In the genomic region with DNA sequence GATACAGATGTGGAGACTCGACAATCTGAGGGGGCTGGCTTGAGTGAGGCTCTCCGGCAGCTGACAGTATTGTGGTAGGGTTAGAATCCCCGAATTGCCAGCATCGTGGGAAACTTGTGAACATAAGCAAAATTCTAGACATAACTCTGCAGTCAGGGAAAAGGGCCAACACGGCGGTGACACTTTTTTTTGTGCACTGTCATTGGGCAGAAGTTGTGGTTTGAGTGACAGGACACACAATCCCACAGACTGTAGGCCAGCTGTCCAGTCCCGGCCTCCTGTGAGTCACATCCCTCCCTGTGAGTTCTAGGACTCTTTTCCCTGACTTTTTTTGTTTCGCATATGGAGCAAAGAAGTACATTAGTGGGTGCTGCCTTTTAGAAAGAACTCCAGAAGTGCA, we compare ENCODE assay signal across 8 mouse cellular contexts. TPM values are rescaled to one million over a fixed set of nuclear protein-coding genes. Genes with fewer than 3 reads are reported as not detected.
DNase-seq lines count a peak whose midpoint lies in the region; ATAC-seq and TF ChIP-seq lines count a peak whose summit lies in the region.

No protein-coding gene starts in this region.

- DNase-seq in heart, adult 18-20 months: no peak
- DNase-seq in NIH3T3 (ENCODE audit: low read depth): peak; percentile 40
- DNase-seq in forebrain, postnatal 0 days: peak; percentile 23
- DNase-seq in kidney, postnatal 25 days: no peak
- no peak for DNase-seq in kidney, postnatal 36 days
- DNase-seq in cerebellum, adult 18-20 months: no peak

- peak overlapping the region; percentile 94 for H3K4me2 ChIP-seq in heart, embryonic 16.5 days (ENCODE audit: low read depth, low read length)
- H3K4me2 ChIP-seq in forebrain, postnatal 0 days (ENCODE audit: low read depth): peak overlapping the region; percentile 91
- peak overlapping the region; percentile 84 for H3K4me2 ChIP-seq in midbrain, embryonic 13.5 days (replicated peaks)

- no peak overlapping the region for H3K9ac ChIP-seq in heart, embryonic 16.5 days (ENCODE audit: low read length)
- H3K9ac ChIP-seq in forebrain, postnatal 0 days: no peak overlapping the region; the same call in 1 of the 2 replicates
- peak overlapping the region; percentile 86 for H3K9ac ChIP-seq in midbrain, embryonic 13.5 days (replicated peaks)

- H3K4me3 ChIP-seq in heart, embryonic 16.5 days (ENCODE audit: low read length): peak overlapping the region; percentile 74; the same call in 1 of the 2 replicates
- peak overlapping the region; percentile 93 for H3K4me3 ChIP-seq in forebrain, postnatal 0 days (ENCODE audit: low read depth, low read length)
- H3K4me3 ChIP-seq in midbrain, embryonic 13.5 days (replicated peaks): peak overlapping the region; percentile 71

- H3K27me3 ChIP-seq in heart, embryonic 16.5 days (ENCODE audit: control insufficient read depth, insufficient read depth, low read length): peaks cover 4% of the 10 kb centered on the region; the same call in 1 of the 2 replicates
- H3K27me3 ChIP-seq in forebrain, postnatal 0 days (ENCODE audit: insufficient read depth, low read length): no peaks in the 10 kb centered on the region
- H3K27me3 ChIP-seq in midbrain, embryonic 13.5 days: no peaks in the 10 kb centered on the region

- 67% methylated on average over 8 of the region's 8 CpGs for WGBS in heart, embryonic 16.5 days
- 74% methylated on average over 8 of the region's 8 CpGs for whole genome bisulfite sequencing in forebrain, postnatal 0 days
- WGBS in midbrain, embryonic 13.5 days: 91% methylated on average over 8 of the region's 8 CpGs

- H3K36me3 ChIP-seq in heart, embryonic 16.5 days (ENCODE audit: control insufficient read depth, insufficient read depth): 0 out of 2 replicates have a peak, but pooled peaks cover 6% of the 10 kb centered on the region
- peaks cover 18% of the 10 kb centered on the region for H3K36me3 ChIP-seq in forebrain, postnatal 0 days (ENCODE audit: insufficient read depth)
- H3K36me3 ChIP-seq in midbrain, embryonic 13.5 days: peaks cover 19% of the 10 kb centered on the region

- TF ChIP-seq CTCF in forebrain, postnatal 0 days (IDR thresholded peaks at IDR 0.05; ENCODE audit: low read depth): no peak

- no peaks in the 10 kb centered on the region for H3K9me3 ChIP-seq in heart, embryonic 16.5 days (replicated peaks; ENCODE audit: control insufficient read depth, low read length)
- no peaks in the 10 kb centered on the region for H3K9me3 ChIP-seq in forebrain, postnatal 0 days (ENCODE audit: low read length)
- H3K9me3 ChIP-seq in midbrain, embryonic 13.5 days: no peaks in the 10 kb centered on the region

- no peak for ATAC-seq in heart, embryonic 16.5 days (replicated peaks; ENCODE audit: extremely low read depth, insufficient read depth, low FRiP score)
- ATAC-seq in forebrain, postnatal 0 days: no peak
- no peak for ATAC-seq in midbrain, embryonic 13.5 days

- H3K4me1 ChIP-seq in heart, embryonic 16.5 days (ENCODE audit: control insufficient read depth, insufficient read depth, low read length): peaks cover 12% of the 10 kb centered on the region
- peaks cover 16% of the 10 kb centered on the region; the same call in 1 of the 2 replicates for H3K4me1 ChIP-seq in forebrain, postnatal 0 days (ENCODE audit: insufficient read depth)
- H3K4me1 ChIP-seq in midbrain, embryonic 13.5 days (replicated peaks): peaks cover 30% of the 10 kb centered on the region

- no peak overlapping the region for H3K27ac ChIP-seq in heart, embryonic 16.5 days (ENCODE audit: low read length)
- no peak overlapping the region for H3K27ac ChIP-seq in forebrain, postnatal 0 days (ENCODE audit: low read depth, low read length)
- no peak overlapping the region for H3K27ac ChIP-seq in midbrain, embryonic 13.5 days

RNA-seq across cellular contexts. Expression of a gene that starts 1.3 kb away (rescaled TPM):
- 5.5 and 5.6 TPM in 2 replicates for polyA plus RNA-seq in heart, embryonic 16.5 days (2015; fragmentation: Nextera tagmentation; extraction: Ambion mirVana)
- 1 to 10 TPM; 1.9 to 3.0 TPM for total RNA-seq in heart, adult 18-20 months (2021)
- 16.7 and 22.4 TPM in 2 replicates for total RNA-seq in forebrain, postnatal 0 days (2014; rRNA removed)
- polyA plus RNA-seq in forebrain, postnatal 0 days (2015; fragmentation: Nextera tagmentation; extraction: Ambion mirVana): 7.4 and 10.7 TPM in 2 replicates
- polyA plus RNA-seq in midbrain, embryonic 13.5 days (2015; fragmentation: Nextera tagmentation; extraction: Ambion mirVana): 11.0 and 12.2 TPM in 2 replicates

RNA-seq across cellular contexts. Expression of a gene that starts 25.6 kb away (rescaled TPM):
- 21.6 and 22.0 TPM in 2 replicates for polyA plus RNA-seq in heart, embryonic 16.5 days (2015; fragmentation: Nextera tagmentation; extraction: Ambion mirVana)
- 10 to 100 TPM; 23.4 to 24.9 TPM for total RNA-seq in heart, adult 18-20 months (2021)
- 23.0 and 26.8 TPM in 2 replicates for total RNA-seq in forebrain, postnatal 0 days (2014; rRNA removed)
- 23.8 and 32.5 TPM in 2 replicates for polyA plus RNA-seq in forebrain, postnatal 0 days (2015; fragmentation: Nextera tagmentation; extraction: Ambion mirVana)
- polyA plus RNA-seq in midbrain, embryonic 13.5 days (2015; fragmentation: Nextera tagmentation; extraction: Ambion mirVana): 39.7 and 40.3 TPM in 2 replicates

Comparison
In these comparisons a context has a peak if more than half of its experiments do, and no peak if none do; other contexts are left out.
1. DNase-seq: peak in NIH3T3 (single experiment) and forebrain, postnatal 0 days (single experiment); none in heart, adult 18-20 months (0 of 2), kidney, postnatal 25 days (0 of 2), kidney, postnatal 36 days (0 of 2) and cerebellum, adult 18-20 months (0 of 2).
2. Peak in every context shown above with its lines, with median percentiles within 50 percentile points of each other: H3K4me2 ChIP-seq and H3K4me3 ChIP-seq.